Mouse (Mus musculus) lung, adult 2 months (tissue): ENCODE data around the gene Col23a1.

Source experiments
- CTCF ChIP-seq: fragments of 200-500 bp; IDR thresholded peaks from 2 replicates; pipeline ENCODE4 v1.5.1; 2011; ENCODE audit warnings: mild to moderate bottlenecking, low read length, control low read depth; ENCODE audit not compliant: insufficient read depth
- POLR2A ChIP-seq: fragments of 200-500 bp; IDR thresholded peaks from 2 replicates; pipeline ENCODE4 v1.6.1; 2011; ENCODE audit warnings: low read depth, mild to moderate bottlenecking, control low read depth, low read length, borderline replicate concordance; ENCODE audit errors: extremely low read depth

- TF ChIP-seq CTCF, result no peak
- TF ChIP-seq POLR2A, result no peak
Measured at GRCm38 (mm10) chr11:51421878-51422277, 132.2 kb downstream of the Col23a1 start.
